Mouse (Mus musculus): ENCODE measurements around the gene Phlda1.
A peak's percentile ranks its signal among the peaks of the same experiment; 100 is the strongest.

Phlda1 gene

DNA sequence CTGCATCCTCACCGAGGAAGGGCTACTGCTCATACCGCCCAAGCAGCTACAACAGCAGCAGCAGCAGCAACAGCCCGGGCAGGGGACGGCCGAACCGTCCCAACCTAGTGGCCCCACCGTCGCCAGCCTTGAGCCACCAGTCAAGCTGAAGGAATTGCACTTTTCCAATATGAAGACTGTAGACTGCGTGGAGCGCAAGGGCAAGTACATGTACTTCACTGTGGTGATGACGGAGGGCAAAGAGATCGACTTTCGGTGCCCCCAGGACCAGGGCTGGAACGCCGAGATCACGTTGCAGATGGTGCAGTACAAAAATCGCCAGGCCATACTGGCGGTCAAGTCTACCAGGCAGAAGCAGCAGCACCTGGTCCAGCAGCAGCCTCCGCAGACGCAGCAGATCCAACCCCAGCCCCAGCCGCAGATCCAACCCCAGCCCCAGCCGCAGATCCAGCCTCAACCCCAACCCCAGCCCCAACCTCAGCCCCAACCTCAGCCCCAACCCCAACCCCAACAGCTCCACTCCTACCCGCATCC is 907 bp downstream of the Phlda1 start:
- DNase-seq: no peak

GRCm38 (mm10) chr10:111507460-111508211 is 1.6 kb downstream of the Phlda1 start:
- DNase-seq: peak; percentile 52

DNA sequence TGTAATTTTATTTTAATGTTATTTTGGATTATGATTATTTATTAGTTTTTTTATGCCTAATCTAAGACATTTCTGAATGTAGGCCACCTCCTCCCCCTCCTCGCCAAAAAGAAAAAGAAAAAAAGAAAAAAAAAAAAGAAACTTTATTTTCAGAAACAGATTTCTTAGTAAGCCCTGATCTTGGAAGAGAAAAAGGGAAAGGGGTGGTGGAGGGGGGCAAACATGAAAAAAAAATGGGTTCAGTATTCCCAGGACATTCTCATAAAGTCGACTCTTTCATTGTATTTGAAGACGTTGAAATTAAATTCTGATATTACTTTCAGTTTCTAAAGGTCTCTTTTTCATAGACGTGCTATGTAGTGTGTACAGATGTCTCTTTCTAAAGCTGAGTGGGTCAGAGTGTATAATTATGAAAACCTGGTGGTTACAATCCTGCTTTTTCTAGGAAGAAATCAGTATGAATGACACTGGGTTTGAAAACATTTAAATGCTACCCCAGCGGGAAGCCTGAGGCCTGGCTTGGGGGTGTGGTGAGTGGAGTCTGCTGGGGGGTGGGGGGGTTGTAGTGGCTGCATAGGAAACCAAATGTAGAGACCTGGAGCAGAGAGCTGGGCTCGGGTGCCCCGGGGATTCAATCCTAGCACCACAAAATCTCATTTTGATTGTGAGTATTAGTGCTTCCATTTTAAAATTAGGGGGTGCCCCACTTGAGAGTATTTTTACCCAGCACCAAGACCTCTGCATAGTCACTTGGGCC is 2.4 kb downstream of the Phlda1 start:
- DNase-seq: no peak

DNA sequence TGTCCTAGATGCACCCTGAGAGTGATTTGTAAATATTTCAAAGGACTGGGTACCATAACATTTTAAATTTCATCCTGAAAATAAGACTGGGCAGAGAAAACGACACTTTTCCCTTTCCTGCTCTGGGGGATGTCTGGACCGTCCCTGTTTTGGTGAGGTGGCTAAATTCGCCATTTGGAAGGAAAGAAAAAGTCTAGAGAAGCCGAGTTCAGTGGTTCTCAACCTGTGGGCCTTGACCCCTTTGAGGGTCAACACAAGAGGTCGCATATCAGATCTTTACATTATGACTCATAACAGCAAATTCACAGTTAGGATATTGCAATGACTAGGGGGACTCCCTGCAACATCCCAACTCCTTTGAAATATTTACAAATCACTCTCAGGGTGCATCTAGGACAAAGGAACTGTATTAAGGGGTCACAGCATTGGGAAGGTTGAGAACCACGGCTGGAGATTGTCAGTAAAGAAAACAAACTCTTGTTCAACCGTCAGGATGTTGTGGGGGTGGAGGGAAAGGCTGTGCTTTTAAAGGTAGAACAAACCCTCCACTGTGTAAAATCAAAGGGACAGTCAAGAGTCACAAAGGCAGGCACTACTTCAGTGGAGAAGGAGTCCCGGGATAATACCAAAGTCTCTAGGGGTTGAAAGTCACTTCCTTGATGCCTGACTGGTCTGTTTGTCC is 3.2 kb downstream of the Phlda1 start:
- DNase-seq: no peak

DNA sequence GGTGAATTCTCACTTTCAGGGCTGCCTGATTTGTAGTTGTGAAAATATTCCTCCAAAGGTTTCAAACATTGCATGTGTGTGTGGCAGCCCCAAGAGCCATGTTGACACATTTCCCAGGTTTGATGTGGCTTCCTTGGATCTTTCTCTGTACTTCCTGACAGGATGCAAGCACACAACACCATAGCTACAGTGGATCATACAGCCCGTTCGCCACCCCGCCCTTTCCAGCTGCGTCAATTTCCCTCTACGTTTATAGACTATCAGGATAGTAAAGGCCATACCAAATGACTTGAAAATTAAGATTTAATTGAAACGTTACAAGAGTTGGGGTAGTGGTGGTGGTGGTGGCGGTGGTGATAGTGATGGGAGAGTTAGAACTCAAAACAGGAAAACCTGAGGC is 3.9 kb downstream of the Phlda1 start:
- no peak for DNase-seq

- no peak for DNase-seq
Observed at GRCm38 (mm10) chr10:111510798-111511197, 4.7 kb downstream of the Phlda1 start.

DNA sequence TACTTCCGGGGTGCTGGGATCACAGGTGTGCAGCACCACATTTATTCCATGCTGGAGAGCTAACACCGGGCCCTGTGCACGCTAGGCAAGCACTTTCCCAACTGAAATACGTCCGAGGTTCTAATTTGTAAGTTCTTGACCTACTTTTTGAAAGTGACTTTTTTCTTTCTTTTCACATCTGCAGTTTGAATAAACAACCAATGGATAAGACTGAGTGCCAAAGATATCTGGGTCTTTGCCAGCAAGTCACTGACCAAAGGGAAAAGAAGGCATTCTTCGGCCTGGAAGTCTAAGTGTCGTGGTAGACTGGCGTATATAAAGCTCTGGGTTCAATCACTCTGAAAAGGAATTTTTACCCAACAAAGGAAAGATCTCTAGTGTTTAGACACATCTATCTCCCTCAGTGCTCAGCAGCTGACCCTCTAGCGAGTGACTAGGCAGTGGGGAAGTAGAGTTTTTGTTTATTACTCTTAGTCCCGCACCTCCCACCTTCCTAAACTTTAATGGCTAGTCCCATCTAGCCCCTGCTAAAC is 6.0 kb downstream of the Phlda1 start:
- no peak for DNase-seq

DNA sequence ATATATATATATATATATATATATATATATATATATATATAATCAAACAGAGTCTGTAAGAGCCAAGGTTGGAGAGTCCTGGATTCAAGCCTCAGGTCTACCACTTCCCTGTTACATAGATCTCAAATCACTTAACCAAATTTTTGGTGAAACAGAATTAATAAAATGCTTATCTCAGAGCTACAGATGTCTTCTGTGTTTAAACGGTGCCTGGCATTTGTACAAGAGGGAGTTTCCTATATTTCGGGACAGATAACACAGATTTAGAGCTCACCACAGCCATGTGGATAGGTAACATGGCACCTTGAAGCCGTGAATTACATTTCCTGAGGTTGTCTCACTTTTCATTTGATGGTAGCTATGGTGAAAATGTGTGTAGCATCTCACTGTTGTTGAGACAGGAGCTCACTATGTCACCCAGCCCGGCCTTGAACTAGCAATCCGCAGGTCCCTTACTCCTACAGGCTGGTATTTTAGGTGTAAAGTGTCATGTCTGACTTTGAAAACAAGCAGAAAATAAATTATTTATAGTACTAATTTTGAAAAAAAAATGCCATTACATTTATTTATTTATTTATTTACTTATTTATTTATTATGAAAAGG is 8.3 kb downstream of the Phlda1 start:
- DNase-seq: no peak

DNA sequence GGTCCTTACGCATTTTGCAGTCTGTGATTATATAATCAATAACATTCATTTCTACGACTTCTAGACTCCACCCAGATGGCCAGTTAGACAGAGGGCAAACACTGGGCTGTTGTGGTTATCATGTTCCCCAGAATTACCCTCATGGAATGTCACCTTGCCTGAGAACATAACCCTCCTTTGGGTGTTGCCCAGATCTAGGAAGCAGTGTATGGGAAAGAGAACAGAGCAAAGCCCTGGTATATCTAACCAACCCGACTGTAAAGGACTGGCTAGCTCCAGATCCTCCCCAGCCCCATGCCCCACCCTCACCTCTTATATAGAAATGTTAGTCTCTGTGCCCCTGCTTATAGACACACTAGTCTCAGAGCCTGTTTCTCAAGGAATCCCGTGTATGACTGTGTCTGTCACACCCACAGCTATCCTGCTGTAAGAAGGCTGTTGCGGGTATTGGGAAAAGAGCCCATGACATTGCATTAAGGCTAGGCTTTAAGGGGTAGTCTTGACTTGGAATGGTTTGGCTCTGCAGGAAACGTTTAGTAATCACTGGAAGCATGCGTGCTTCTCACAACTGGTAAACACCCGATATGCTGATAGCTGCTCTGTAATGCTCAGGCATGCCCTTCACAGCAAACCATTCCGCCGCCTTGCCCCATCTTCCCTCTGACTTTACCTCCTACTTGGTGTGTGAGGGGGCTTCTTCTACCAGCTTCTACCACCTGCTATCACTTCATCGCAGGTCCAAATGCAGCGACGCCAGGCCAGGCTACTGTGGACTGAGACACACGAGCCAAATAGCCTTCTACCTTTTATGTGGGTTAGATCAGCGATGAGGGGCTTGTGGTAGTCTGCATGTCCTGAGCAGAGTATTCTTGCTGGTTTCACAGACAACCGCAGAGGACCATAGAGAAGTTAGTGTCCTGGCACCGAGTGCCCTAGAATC is 9.3 kb downstream of the Phlda1 start:
- no peak for DNase-seq

- DNase-seq: no peak
Observed at GRCm38 (mm10) chr10:111516172-111516588, 10.1 kb downstream of the Phlda1 start.

- no peak for DNase-seq
Observed at GRCm38 (mm10) chr10:111516804-111517436, 10.8 kb downstream of the Phlda1 start.

GRCm38 (mm10) chr10:111518350-111518749 is 12.3 kb downstream of the Phlda1 start:
- no peak for DNase-seq

DNA sequence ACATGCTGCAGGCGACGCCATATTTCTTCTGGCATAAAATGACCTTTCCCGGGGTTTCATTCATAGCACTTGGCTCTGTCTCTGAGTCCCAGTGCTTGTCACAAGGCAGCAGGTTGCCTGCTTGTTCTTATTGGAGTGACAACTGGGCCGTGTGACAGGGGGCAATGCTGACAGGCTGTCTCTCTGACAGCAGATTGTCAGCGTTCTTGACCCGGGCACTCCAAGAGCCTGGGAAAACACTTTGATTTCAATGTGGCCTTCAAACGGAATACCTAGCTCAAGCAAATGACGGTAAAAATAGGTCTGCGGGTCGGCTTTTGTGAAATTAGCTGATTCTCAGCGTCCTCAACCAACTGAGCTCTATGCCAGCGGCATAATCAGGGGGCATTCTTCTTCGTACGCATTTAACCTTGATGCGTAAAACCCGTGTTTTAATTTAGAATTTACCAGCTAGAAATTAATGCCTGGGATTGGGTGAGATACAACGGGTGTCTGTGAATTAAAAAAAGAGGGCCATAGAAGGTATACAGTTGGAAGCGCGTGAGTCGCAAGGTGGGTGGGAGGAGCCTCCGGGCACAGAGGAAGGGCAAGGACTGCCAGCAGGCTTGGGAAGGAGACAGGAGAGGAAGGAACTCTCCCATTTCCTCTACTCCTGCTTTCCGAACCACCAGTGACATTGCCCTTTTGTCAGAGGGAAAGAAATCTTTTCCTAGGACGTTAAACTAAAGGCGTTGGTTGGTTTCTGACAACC is 13.7 kb downstream of the Phlda1 start:
- DNase-seq: peak; percentile 50

GRCm38 (mm10) chr10:111520621-111521020 is 14.5 kb downstream of the Phlda1 start:
- peak; percentile 25 for DNase-seq

GRCm38 (mm10) chr10:111521636-111522035 is 15.6 kb downstream of the Phlda1 start:
- DNase-seq: no peak

DNA sequence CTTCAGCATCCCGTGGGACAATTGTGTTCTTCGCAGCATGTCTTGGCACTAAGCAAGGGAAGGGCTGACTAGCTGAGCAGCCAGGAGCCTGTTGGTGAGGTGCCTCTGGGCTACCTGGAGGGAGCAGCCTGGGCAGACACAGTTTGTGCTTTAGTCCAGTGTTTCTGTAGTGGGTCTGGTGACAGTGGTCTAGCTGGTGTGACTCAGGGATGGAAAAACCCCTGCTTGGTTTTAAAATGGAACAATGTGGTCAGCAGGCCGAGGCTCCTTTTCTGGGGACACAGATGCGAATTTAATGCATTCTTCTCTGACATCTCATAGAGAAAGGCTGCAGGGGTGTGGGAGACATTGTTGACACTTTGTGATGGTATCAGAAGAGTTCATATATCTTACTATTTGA is 16.1 kb downstream of the Phlda1 start:
- DNase-seq: no peak

- no peak for DNase-seq
Observed at GRCm38 (mm10) chr10:111523894-111524293, 17.8 kb downstream of the Phlda1 start.

DNA sequence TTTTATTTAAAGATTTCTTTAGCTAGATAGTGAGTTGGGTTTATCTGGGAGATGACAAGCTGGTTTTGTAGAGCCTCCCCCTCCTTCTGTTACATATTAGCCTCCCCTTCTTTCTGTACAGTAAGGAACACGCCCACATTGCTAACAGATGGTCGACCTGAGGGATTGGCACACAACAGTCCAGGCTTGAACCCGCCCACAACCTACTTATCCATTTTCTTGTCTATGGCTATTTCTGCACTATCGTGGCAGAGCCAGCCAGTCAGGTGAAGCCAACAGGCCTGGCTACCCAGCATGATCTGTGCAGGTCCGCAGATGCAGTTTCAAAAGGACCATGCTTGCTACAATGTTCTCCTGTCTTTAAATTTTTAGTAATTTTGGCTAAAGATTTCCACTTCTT is 21.0 kb downstream of the Phlda1 start:
- DNase-seq: peak; percentile 47

DNA sequence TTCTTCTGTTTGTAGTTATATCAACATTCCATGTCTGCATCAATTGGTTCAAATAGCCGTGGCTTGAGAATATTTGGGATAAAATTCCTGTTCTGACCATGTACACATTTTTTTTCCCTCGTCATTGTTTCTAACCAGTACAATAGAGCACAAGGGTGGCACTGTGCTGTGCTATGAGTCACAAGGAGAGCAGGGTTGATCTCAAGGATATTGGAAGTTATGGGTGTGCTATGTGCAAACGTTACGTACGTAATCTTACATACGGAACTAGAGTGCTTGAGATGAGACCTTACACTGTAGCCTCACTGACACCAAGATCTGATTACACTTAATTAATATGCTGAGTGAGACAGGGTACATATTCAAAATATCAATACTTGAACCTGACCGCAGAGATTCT is 21.5 kb downstream of the Phlda1 start:
- no peak for DNase-seq

DNA sequence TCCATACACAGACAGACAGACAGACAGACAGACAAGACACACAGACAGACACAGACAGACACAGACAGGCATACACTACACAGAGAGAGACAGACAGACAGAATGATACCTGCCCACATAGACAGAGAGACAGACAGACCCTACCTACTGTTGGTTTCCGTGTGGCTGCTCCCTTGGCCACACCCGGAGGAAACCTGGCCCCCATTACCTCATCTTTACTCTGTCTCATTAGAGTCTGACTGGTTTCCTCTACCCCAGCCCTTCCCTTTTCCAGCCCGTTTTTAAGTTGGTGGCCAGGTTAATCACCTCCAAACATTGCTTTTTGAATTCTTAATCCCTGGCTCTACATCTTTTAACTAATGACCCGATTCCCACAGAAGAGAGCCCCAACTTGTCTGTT is 22.2 kb downstream of the Phlda1 start:
- no peak for DNase-seq

All from cerebellum, adult 11 months (tissue).